Mouse (Mus musculus): ENCODE measurements around the gene Pmp22. TPM values are rescaled to one million over a fixed set of nuclear protein-coding genes. Genes with fewer than 3 reads are reported as not detected.
A peak's percentile ranks its signal among the peaks of the same experiment; 100 is the strongest.

Gene Pmp22
- polyA plus RNA-seq, 1 experiment from 2014 or later: 6.5 TPM

DNA sequence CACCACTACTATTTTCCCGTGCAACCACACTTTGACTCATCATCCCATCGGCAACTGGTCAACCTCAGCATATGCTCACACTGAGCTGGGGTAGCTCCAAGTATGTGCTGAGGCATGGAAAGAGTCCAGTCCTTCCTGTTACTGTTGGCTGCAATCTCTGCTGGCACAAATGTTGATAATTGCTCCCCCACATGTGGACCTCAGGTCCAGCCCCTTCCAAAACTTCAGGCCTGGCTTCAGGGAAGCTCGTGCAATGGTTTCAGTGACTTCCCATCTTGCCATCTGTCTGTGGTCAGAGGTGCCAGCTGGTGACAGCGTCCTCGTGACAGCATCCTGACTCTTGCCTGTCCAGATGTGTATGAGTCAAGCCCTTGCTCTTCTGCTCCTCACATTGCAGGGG is 44.8 kb downstream of the Pmp22 start:
- in situ Hi-C loops (cut with MboI; ENCODE audit: low pct_unique_long_range_greater_than_20kb): loop anchor here (5.0 kb wide), 1 partner anchor 416 kb away; no protein-coding TSS in a partner anchor
- ATAC-seq (no peak), DNase-seq (ENCODE audit: low read depth, low spot score) (no peak)
- CTCF ChIA-PET: interaction anchor here (1.1 to 5.0 kb wide), 4 partner anchors 10 to 271 kb away, joined by 3 to 33 read pairs (median 3); no protein-coding TSS in a partner anchor
- POLR2A ChIA-PET: no interaction called here
- peaks cover 1% of the 10 kb centered on the region for H3K27me3 ChIP-seq
- no peak for TF ChIP-seq CTCF (IDR thresholded peaks at IDR 0.05)

DNA sequence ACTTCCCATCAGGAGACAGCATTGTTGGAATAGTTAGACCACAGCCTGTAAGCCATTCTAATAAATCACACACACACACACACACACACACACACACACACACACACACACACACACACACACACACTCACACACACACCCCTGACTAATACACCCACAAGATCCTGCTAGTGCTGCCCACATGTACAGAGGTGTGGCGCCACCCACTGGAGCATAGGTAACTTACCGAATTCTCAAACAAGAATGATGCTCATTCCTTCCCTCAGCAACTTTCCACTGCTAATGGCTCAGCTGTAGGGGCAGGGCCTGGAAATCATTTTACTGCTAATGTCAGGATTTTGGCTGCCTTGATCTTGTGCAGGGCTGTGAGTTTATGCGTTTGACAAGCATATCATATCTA is 46.5 kb downstream of the Pmp22 start:
- peak; percentile 36 for TF ChIP-seq CTCF (IDR thresholded peaks at IDR 0.05)

DNA sequence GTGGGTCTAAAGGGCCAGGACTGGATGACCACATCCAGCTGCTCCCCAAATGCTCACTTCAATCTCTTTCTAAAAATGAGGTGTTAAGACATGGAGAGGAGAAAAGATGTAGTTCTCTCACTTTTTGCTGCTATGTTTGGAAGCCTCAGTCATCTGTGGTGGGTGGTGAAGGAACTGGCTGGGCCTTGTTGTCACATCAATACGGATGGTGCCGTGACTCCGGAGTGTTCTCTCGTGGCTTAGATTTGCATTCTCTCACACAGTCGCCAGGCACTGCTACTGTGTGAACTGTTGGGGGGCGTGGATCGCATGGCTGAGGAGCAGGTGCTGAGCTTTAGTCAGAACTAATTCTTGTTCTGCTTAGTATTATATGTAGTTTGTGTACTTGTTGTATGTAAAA is 47.6 kb downstream of the Pmp22 start:
- DNase-seq (ENCODE audit: low read depth, low spot score) (no peak), ATAC-seq (no peak)
- TF ChIP-seq CTCF (IDR thresholded peaks at IDR 0.05): no peak
- ChIA-PET CTCF (interaction anchor here (0.5 to 1.2 kb wide), 2 partner anchors 24 to 306 kb away, joined by 4 to 5 read pairs; no protein-coding TSS in a partner anchor), POLR2A (no interaction called here)
- in situ Hi-C loops (cut with MboI; ENCODE audit: low pct_unique_long_range_greater_than_20kb): no loop called here
- H3K27me3 ChIP-seq: peaks cover 8% of the 10 kb centered on the region

More for the DNA sequence above, 46.5 kb downstream of the Pmp22 start:
- ATAC-seq (no peak), DNase-seq (ENCODE audit: low read depth, low spot score) (no peak)
- ChIA-PET CTCF (interaction anchor here (1.2 to 5.0 kb wide), 3 partner anchors 23 to 273 kb away, joined by 3 to 33 read pairs (median 5); no protein-coding TSS in a partner anchor), POLR2A (no interaction called here)
- in situ Hi-C loops (cut with MboI; ENCODE audit: low pct_unique_long_range_greater_than_20kb): no loop called here
- peaks cover 5% of the 10 kb centered on the region for H3K27me3 ChIP-seq

DNA sequence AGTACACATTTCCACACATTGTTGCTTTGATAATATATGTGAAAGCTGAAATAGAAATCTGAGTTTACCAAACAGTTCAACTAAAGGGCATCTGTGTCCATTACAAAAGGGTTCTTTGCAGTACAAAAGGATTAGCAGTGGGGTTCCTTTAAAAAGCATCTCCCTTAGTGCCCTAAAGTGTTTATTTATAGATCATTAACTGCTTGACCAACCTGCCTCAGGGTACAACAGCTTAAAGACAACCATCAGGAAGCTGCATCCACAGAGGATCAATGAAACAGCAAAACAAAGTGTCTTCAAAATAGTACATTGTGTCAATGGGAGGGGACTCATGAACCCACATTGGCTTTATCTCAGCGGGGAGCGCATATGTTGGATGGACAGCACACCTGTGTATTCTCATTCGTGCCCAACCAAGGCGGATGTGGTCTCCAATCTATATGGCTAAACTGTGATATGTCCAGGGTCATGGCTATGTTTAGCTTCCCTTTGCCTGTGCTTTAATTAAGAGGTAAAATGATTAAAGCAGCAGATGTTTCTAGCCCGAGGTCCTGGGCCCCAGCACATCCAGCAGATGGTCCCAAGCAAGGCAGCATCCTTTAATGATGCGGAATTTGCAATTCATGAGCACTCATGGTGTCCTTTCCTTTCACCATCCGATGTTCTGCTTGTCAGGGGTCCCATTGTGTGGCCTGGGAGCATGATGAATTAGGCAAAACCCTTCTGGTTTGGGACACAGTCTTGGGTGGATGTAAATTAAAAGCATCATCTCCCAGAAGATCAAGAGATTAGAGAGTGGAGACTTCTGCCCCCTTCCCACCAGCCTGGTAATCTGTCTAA is 51.7 kb downstream of the Pmp22 start:
- ATAC-seq: no peak
- ChIA-PET CTCF (no interaction called here), POLR2A (no interaction called here)
- in situ Hi-C loops (cut with MboI; ENCODE audit: low pct_unique_long_range_greater_than_20kb): no loop called here
- H3K27me3 ChIP-seq: peaks cover 15% of the 10 kb centered on the region
- TF ChIP-seq CTCF (IDR thresholded peaks at IDR 0.05): no peak
- no peak for DNase-seq (ENCODE audit: low read depth, low spot score)

DNA sequence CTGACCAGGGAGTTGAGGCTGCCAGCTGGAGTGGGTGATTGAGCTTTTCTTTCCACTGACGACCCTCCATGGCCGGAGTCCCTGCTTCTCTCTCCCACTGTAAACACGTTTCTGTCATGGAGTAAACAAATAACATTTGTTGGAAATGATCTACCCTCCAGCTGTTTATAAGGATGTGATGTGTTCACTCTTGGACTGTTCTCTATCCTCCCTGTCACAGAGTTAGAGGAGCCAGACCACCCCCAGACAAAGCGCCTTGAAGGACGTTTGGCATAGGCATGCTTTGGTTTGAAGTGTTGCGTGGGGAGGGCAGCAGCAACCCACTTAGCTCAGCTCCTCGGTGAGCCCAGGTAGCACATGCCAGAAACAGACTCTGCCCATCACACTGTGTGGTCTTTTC is 60.0 kb downstream of the Pmp22 start:
- DNase-seq (ENCODE audit: low read depth, low spot score): no peak
- in situ Hi-C loops (cut with MboI; ENCODE audit: low pct_unique_long_range_greater_than_20kb): no loop called here
- peaks cover 1% of the 10 kb centered on the region for H3K27me3 ChIP-seq
- ATAC-seq: no peak
- TF ChIP-seq CTCF (IDR thresholded peaks at IDR 0.05): no peak
- ChIA-PET CTCF (no interaction called here), POLR2A (no interaction called here)

DNA sequence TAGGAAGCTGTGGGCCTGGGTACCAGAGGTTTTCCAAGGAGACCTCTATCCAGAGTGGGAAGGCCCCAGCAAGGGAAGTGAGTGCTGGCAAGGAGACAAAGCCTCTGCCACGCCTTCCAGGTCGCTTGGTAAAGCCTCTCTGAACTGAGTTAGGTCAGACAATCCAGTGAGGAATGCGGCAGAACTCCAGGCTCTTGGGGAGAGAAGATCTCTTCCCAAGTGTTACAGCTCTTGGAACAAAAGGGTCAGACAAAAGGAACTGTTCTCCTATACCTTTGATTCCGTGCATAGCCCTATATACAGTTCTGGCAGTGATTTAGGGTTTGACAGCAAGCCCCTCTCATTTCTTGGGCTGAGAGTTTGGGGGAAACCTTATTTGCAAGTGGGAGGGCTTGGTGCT is 69.3 kb downstream of the Pmp22 start:
- POLR2A ChIA-PET: interaction anchor here (0.6 kb wide), 1 partner anchor 273 kb away, joined by 4 read pairs; no protein-coding TSS in a partner anchor
- ATAC-seq (no peak), DNase-seq (ENCODE audit: low read depth, low spot score) (no peak)
- TF ChIP-seq CTCF (IDR thresholded peaks at IDR 0.05): no peak
- no peaks in the 10 kb centered on the region for H3K27me3 ChIP-seq
- in situ Hi-C loops (cut with MboI; ENCODE audit: low pct_unique_long_range_greater_than_20kb): no loop called here
- CTCF ChIA-PET: no interaction called here

DNA sequence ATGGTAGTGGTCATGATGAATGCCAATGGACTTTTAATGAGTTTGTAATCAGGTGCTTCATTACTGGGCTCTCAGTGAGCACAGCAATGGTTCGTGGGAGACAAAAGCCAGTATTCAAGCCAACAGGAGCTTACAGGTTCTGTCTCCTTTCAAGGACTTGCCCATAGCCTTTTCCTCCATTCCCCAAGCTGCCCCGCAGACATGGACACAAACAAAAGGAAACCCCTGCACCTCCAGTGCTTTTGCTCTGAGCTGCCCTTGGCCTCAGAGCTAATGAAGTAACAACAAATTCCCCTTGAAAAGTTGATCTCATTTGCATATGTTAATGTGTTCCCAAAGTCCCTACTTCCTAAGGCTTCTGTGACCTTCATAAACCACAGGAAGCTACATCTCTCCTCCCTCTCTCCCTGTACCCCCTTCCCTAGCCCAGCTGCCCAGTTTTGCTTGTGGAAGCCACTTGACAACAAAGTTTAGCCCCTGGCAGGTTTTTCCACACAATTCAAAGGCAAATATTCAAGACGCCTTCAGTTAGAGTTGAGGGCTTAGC is 73.3 kb downstream of the Pmp22 start:
- no peak for TF ChIP-seq CTCF (IDR thresholded peaks at IDR 0.05)
- no peak for ATAC-seq
- in situ Hi-C loops (cut with MboI; ENCODE audit: low pct_unique_long_range_greater_than_20kb): no loop called here
- H3K27me3 ChIP-seq: peaks cover 6% of the 10 kb centered on the region
- DNase-seq (ENCODE audit: low read depth, low spot score): no peak
- ChIA-PET POLR2A (no interaction called here), CTCF (interaction anchor here (1.0 kb wide), 1 partner anchor 11 kb away, joined by 6 read pairs; no protein-coding TSS in a partner anchor)

Other genes with a start within 250 kb of the Pmp22 start
- 52.8 TPM for gene Tvp23b, start 249.5 kb upstream of the Pmp22 start, polyA plus RNA-seq (2021)
- not detected for gene Cdrt4, start 177.8 kb upstream of the Pmp22 start, polyA plus RNA-seq (2021)
- not detected for gene Tekt3, start 67.3 kb upstream of the Pmp22 start, polyA plus RNA-seq (2021)

All from Patski (cell line).